Mouse (Mus musculus) cortical plate, adult 2 months (tissue): ENCODE measurements around the gene Rlbp1. TPM values are rescaled to one million over a fixed set of nuclear protein-coding genes. Genes with fewer than 3 reads are reported as not detected.

Source experiments
- H3K27ac ChIP-seq: fragments of 200-500 bp; 2 replicates; pipeline ENCODE4 v1.5.1; 2012; ENCODE audit warnings: low read length, control low read depth, inconsistent platforms; ENCODE audit not compliant: insufficient read depth
- H3K4me1 ChIP-seq: fragments of 200-500 bp; 2 replicates; pipeline ENCODE4 v1.6.1; 2011; ENCODE audit warnings: low read length; ENCODE audit not compliant: control insufficient read depth, insufficient read depth
- H3K4me3 ChIP-seq: fragments of 200-500 bp; 2 replicates; pipeline ENCODE4 v1.5.1; 2011; ENCODE audit warnings: mild to moderate bottlenecking, low read length, control low read depth; ENCODE audit not compliant: insufficient read depth
- CTCF ChIP-seq: fragments of 200-500 bp; IDR thresholded peaks from 2 replicates; pipeline ENCODE4 v1.5.1; 2011; ENCODE audit warnings: mild to moderate bottlenecking, control low read depth, low read length; ENCODE audit not compliant: insufficient read depth; ENCODE audit errors: extremely low read depth
- POLR2A ChIP-seq: fragments of 200-500 bp; IDR thresholded peaks from 2 replicates; pipeline ENCODE4 v1.6.1; 2011; ENCODE audit warnings: mild to moderate bottlenecking, low read length, control low read depth; ENCODE audit not compliant: insufficient read depth; ENCODE audit errors: extremely low read depth
- polyA plus RNA-seq: library from polyadenylated mRNA; depleted of rRNA; stranded (reverse); fragments of >200 nt; gene quantifications from 2 replicates; pipeline ENCODE4 v1.2.3, GENCODE M21; 2012

The Rlbp1 gene
- polyA plus RNA-seq, 1 experiment: 28.1 TPM

DNA sequence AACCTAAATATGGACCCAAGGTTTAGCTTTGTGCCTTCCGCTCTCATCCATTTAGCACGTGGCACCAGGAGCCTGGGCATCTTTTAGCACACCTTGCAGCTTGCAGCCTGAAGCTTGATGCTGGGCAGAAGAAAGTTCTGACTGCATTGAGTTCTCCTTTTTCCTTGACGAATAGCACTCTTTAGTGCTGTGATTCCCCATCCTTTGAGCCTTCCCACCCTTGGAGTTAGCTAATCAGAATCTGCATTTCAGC lies 27.7 kb downstream of the Rlbp1 start:
- H3K4me3 ChIP-seq: no peak overlapping the region
- H3K4me1 ChIP-seq: peaks cover 31% of the 10 kb centered on the region
- TF ChIP-seq CTCF (no peak), POLR2A (no peak)
- peak overlapping the region; percentile 79 for H3K27ac ChIP-seq

DNA sequence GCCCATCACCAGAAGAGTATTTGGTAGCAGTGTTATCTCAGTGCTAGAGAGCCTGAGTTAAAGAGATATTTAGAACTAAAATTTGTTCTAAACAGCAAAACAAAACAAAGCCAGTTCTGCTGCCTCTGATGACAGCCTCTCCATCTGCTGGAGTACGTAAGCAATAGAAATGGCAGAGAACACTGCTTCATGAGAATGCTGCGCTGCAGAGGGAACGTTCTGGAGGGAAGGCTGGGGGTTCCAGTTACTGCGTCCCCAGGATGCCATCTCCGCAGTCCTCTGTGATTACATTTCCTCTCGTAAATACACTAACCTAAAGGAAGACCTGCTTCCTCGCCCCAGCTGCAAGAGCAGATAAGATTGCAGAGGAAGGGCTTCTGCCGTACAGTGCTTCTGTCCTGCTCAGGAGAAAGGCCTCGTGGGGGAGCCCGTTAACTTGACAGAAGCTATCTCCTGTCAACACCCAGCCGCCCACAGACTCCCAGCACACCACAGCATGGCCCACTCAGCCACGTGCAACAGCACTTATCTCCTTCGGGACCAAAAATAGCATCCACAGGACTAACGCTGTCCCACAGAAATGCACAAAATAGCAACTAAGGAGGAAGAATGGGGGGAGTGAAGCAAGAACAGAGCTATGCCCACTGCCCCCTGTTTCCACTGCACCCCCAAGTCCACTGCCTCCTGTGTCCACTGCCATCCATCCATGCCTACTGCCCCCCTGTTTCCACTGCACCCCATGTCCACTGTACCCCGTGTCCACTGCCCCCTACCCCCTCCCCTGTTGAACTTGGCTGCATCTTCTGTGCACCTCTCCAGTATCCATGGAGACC lies 28.3 kb downstream of the Rlbp1 start:
- Histone ChIP-seq H3K27ac (peak overlapping the region; percentile 79), H3K4me1 (peaks cover 31% of the 10 kb centered on the region)
- no peak for TF ChIP-seq CTCF
- TF ChIP-seq POLR2A: no peak

GRCm38 (mm10) chr7:79349738-79350386 lies 37.0 kb downstream of the Rlbp1 start:
- 0 out of 2 replicates have a peak overlapping the region, but pooled peaks have one; percentile 1 for H3K27ac ChIP-seq
- TF ChIP-seq CTCF: peak; percentile 98
- 0 out of 2 replicates have a peak, but pooled peaks have one; percentile 33 for TF ChIP-seq POLR2A
- no peak overlapping the region for H3K4me3 ChIP-seq
- H3K4me1 ChIP-seq: peaks cover 17% of the 10 kb centered on the region

More for the DNA sequence above, 28.3 kb downstream of the Rlbp1 start:
- H3K4me3 ChIP-seq: no peak overlapping the region

DNA sequence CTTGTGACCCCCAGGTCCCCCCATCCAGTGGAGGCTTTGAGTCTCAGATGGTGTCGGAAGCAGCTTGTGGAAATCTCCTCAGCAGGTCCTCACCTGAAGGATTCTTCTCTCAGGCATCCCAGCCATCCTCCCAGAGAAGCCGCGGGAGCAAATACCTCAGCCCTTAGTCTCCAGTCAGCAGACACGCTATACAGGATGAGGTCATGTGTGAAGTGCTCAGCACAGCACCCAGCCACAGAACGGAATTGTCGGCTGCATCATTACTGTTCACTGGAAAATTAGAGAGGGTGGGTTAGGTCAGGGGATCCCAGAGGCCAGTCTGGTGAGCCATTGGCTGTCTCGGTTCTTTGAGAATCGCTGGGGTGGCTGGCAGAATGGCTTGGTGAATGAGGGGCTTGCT lies 38.0 kb downstream of the Rlbp1 start:
- H3K4me3 ChIP-seq: no peak overlapping the region
- TF ChIP-seq CTCF (no peak), POLR2A (no peak)
- 0 out of 2 replicates have a peak overlapping the region, but pooled peaks have one; percentile 17 for H3K27ac ChIP-seq
- H3K4me1 ChIP-seq: peaks cover 17% of the 10 kb centered on the region

- no peak overlapping the region for H3K27ac ChIP-seq
- H3K4me1 ChIP-seq: peaks cover 15% of the 10 kb centered on the region
- no peak for TF ChIP-seq POLR2A
- peak; percentile 22; the same call in 1 of the 2 replicates for TF ChIP-seq CTCF
- H3K4me3 ChIP-seq: no peak overlapping the region
These were observed 39.6 kb downstream of the Rlbp1 start for GRCm38 (mm10) chr7:79347108-79347813.

- no peak overlapping the region for H3K4me3 ChIP-seq
- no peak overlapping the region for H3K27ac ChIP-seq
- H3K4me1 ChIP-seq: peaks cover 13% of the 10 kb centered on the region
- TF ChIP-seq POLR2A: no peak
- no peak for TF ChIP-seq CTCF
These were observed 40.2 kb downstream of the Rlbp1 start for GRCm38 (mm10) chr7:79346555-79347075.

DNA sequence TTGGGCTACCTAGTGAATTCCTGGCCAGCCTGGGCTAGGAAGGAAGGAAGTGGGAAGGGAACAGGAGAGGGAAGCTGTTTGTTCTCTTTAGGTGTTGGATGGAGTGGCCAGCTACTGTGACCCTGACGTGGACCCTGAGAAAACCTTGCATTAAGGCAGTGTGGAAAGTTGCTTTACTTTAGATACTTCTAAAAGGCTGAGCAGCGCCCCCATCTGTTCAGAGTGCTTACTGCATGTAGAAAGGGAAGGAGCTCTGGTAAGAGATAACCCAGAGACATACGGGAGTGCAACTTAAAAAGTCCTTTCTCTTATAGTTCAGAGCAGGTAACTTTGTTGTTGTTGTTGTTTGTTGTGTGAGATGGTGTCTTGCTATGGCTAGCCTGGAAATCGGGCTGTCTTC lies 40.9 kb downstream of the Rlbp1 start:
- H3K27ac ChIP-seq: no peak overlapping the region
- TF ChIP-seq POLR2A: no peak
- peak; percentile 46 for TF ChIP-seq CTCF
- H3K4me1 ChIP-seq: peaks cover 12% of the 10 kb centered on the region
- H3K4me3 ChIP-seq: no peak overlapping the region

DNA sequence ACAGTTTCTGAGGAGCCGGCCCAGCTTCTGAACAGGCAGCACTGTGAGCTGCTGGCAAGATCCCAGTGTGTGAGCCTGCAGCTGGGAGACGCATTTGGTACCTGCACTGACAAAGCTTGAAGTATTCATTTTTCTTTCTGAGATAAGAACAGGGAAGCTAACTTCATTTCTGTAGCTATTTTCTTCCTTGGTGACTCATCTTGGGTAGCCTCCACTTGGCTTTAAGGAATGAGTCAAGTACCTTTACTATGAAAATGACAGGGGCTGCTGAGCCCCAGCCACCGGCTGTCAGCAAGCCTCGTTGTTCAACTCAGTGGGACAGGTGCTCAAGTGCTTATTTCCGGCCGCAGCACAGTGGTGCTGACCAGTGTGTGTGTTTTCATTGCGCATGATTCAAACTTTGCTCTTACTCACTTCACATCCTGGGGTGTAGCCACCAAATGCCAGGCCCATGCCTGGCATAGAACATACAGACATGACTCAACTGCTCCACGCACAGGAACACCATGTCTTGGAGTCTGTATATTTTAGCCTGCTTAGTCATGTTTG lies 50.4 kb downstream of the Rlbp1 start:
- TF ChIP-seq CTCF (no peak), POLR2A (no peak)
- no peak overlapping the region for H3K4me3 ChIP-seq
- peaks cover 7% of the 10 kb centered on the region; the same call in 1 of the 2 replicates for H3K4me1 ChIP-seq
- H3K27ac ChIP-seq: peak overlapping the region; percentile 32

DNA sequence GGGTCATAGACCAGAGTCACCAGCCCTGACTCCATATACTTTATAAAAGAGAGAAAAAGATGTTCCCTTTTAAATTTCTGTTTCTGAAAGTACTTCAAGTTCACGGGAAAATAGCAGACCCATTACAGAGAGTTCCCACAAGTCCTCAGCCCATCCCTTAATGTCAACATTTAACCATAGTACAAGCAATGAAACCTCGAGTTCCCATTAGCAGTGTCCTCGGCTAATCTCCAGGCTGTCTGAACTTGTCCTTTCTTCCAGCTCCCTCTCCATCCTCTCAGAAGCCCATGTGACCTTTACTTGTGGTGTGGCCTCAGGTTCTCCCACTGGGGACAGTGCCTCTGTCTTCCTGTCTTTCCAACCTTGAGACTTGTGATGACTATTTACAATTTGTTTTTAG lies 53.4 kb downstream of the Rlbp1 start:
- no peak overlapping the region for H3K27ac ChIP-seq
- H3K4me3 ChIP-seq: no peak overlapping the region
- peaks cover 7% of the 10 kb centered on the region; the same call in 1 of the 2 replicates for H3K4me1 ChIP-seq
- TF ChIP-seq CTCF (no peak), POLR2A (no peak)
